Mouse (Mus musculus) CH12.LX (cell line): Measurements from ENCODE around the gene Znhit1. TPM values are rescaled to one million over a fixed set of nuclear protein-coding genes. Genes with fewer than 3 reads are reported as not detected.
A peak's percentile ranks its signal among the peaks of the same experiment; 100 is the strongest.

ENCODE experiments used
- DNase-seq: peaks from one replicate; pipeline ENCODE4 v3.0.0-alpha.2; 2013; ENCODE audit errors: extremely low read depth
- H3K27ac ChIP-seq: 2 replicates; pipeline ENCODE4 v1.5.1; 2012; ENCODE audit warnings: low read depth, mild to moderate bottlenecking, control low read depth, moderate library complexity; ENCODE audit not compliant: insufficient read depth
- H3K27me3 ChIP-seq: replicated peaks from 2 replicates; pipeline ENCODE3; 2012; ENCODE audit warnings: inconsistent platforms
- H3K36me3 ChIP-seq, 2 experiments: replicated peaks in 1 of 2; 2 replicates each; pipeline versions ENCODE3 to v1.6.1; 2012; ENCODE audit warnings: inconsistent platforms in 1 of 2, low read length in 1 of 2, mild to moderate bottlenecking in 1 of 2, mixed read lengths in 1 of 2, moderate library complexity in 1 of 2; ENCODE audit not compliant: control insufficient read depth in 1 of 2, insufficient read depth in 1 of 2
- H3K4me1 ChIP-seq, 2 experiments: 2 replicates each; pipeline ENCODE4 v1.6.1; 2012; ENCODE audit warnings: inconsistent platforms in 1 of 2, moderate library complexity in 1 of 2; ENCODE audit not compliant: insufficient read depth in 2 of 2, control insufficient read depth in 1 of 2
- H3K4me2 ChIP-seq: 2 replicates; pipeline ENCODE4 v1.6.1; 2012; ENCODE audit warnings: low read depth, mild to moderate bottlenecking, control low read depth; ENCODE audit not compliant: poor library complexity, insufficient read depth, severe bottlenecking
- H3K4me3 ChIP-seq, 3 experiments: fragments of 150-350 bp in 1 of 3; sonication (generic) in 1 of 3; replicated peaks in 1 of 3; 2 replicates each; pipeline versions ENCODE3 to v1.5.1; 2011 to 2012; ENCODE audit warnings: low read depth in 2 of 3, low read length in 2 of 3, mild to moderate bottlenecking in 2 of 3, moderate library complexity in 2 of 3, control low read depth in 1 of 3, improper control_type of control experiment in 1 of 3, inconsistent platforms in 1 of 3, mixed read lengths in 1 of 3; ENCODE audit not compliant: poor library complexity in 1 of 3
- H3K79me2 ChIP-seq: replicated peaks from 2 replicates; pipeline ENCODE4 v1.6.1; 2012; ENCODE audit warnings: mild to moderate bottlenecking, moderate library complexity; ENCODE audit not compliant: control insufficient read depth, poor library complexity, insufficient read depth, severe bottlenecking; ENCODE audit errors: extremely low read depth
- H3K9ac ChIP-seq: 2 replicates; pipeline ENCODE4 v1.6.1; 2012; ENCODE audit warnings: low read depth, mild to moderate bottlenecking, control low read depth, moderate library complexity; ENCODE audit not compliant: insufficient read depth
- H3K9me3 ChIP-seq: replicated peaks from 2 replicates; pipeline ENCODE3; 2012; ENCODE audit warnings: low read length, inconsistent platforms, mixed read lengths
- CHD1 ChIP-seq: IDR thresholded peaks from 2 replicates; pipeline ENCODE4 v1.6.1; 2012; ENCODE audit warnings: low read depth, low read length, improper control_type of control experiment, inconsistent platforms
- CTCF ChIP-seq, 2 experiments: IDR thresholded peaks in 1 of 2; conservative IDR thresholded peaks in 1 of 2; 2 replicates each; pipeline ENCODE4 v1.5.1; 2011 to 2012; ENCODE audit warnings: low read depth in 2 of 2, low read length in 2 of 2, improper control_type of control experiment in 1 of 2, inconsistent platforms in 1 of 2, mild to moderate bottlenecking in 1 of 2, moderate library complexity in 1 of 2
- E2F4 ChIP-seq: IDR thresholded peaks from 2 replicates; pipeline ENCODE4 v1.6.1; 2011; ENCODE audit warnings: low read depth, low read length, improper control_type of control experiment; ENCODE audit not compliant: insufficient replicate concordance
- ELF1 ChIP-seq: IDR thresholded peaks from 2 replicates; pipeline ENCODE4 v1.6.1; 2014; ENCODE audit warnings: low read depth, mild to moderate bottlenecking, inconsistent platforms, low read length, improper control_type of control experiment
- ETS1 ChIP-seq: conservative IDR thresholded peaks from 2 replicates; pipeline ENCODE4 v1.6.1; 2012; ENCODE audit warnings: low read depth, mild to moderate bottlenecking, inconsistent platforms, low read length, improper control_type of control experiment, moderate library complexity
- HCFC1 ChIP-seq: IDR thresholded peaks from 2 replicates; pipeline ENCODE4 v1.6.1; 2012; ENCODE audit warnings: low read depth, mild to moderate bottlenecking, inconsistent platforms, low read length, improper control_type of control experiment
- JUND ChIP-seq: conservative IDR thresholded peaks from 2 replicates; pipeline ENCODE4 v1.6.1; 2011; ENCODE audit warnings: low read depth, low read length, improper control_type of control experiment
- MAFK ChIP-seq: IDR thresholded peaks from 2 replicates; pipeline ENCODE4 v1.6.1; 2011; ENCODE audit warnings: low read length, improper control_type of control experiment; ENCODE audit not compliant: insufficient replicate concordance
- MAX ChIP-seq: IDR thresholded peaks from 2 replicates; pipeline ENCODE4 v1.6.1; 2011; ENCODE audit warnings: low read length, improper control_type of control experiment
- MEF2A ChIP-seq: IDR thresholded peaks from 2 replicates; pipeline ENCODE4 v1.6.1; 2014; ENCODE audit warnings: low read depth, mild to moderate bottlenecking, inconsistent platforms, low read length, improper control_type of control experiment, borderline replicate concordance
- MXI1 ChIP-seq: IDR thresholded peaks from 2 replicates; pipeline ENCODE4 v1.6.1; 2011; ENCODE audit warnings: mild to moderate bottlenecking, low read depth, low read length, improper control_type of control experiment
- NELFE ChIP-seq: IDR thresholded peaks from 2 replicates; pipeline ENCODE4 v1.6.1; 2011; ENCODE audit warnings: low read depth, low read length, improper control_type of control experiment
- NRF1 ChIP-seq: IDR thresholded peaks from 2 replicates; pipeline ENCODE4 v1.6.1; 2014; ENCODE audit warnings: low read depth, mild to moderate bottlenecking, inconsistent platforms, low read length, improper control_type of control experiment, moderate library complexity
- PAX5 ChIP-seq: IDR thresholded peaks from 2 replicates; pipeline ENCODE4 v1.6.1; 2012; ENCODE audit warnings: low read length, inconsistent platforms, mixed read lengths
- POLR2A ChIP-seq: IDR thresholded peaks from 2 replicates; pipeline ENCODE4 v1.6.1; 2011; ENCODE audit warnings: low read depth, mild to moderate bottlenecking, improper control_type of control experiment, low read length
- RCOR1 ChIP-seq: conservative IDR thresholded peaks from 2 replicates; pipeline ENCODE4 v1.6.1; 2012; ENCODE audit warnings: low read depth, mild to moderate bottlenecking, inconsistent platforms, low read length, improper control_type of control experiment
- SIN3A ChIP-seq: IDR thresholded peaks from 2 replicates; pipeline ENCODE4 v1.6.1; 2012; ENCODE audit warnings: low read length, improper control_type of control experiment, inconsistent platforms
- SMC3 ChIP-seq: IDR thresholded peaks from 2 replicates; pipeline ENCODE4 v1.6.1; 2011; ENCODE audit warnings: low read depth, low read length, improper control_type of control experiment
- TBP ChIP-seq: conservative IDR thresholded peaks from 2 replicates; pipeline ENCODE4 v1.6.1; 2011; ENCODE audit warnings: low read depth, low read length, improper control_type of control experiment
- TCF12 ChIP-seq: IDR thresholded peaks from 2 replicates; pipeline ENCODE4 v1.6.1; 2014; ENCODE audit warnings: low read depth, mild to moderate bottlenecking, inconsistent platforms, low read length, improper control_type of control experiment
- USF1 ChIP-seq: IDR thresholded peaks from 2 replicates; pipeline ENCODE4 v1.6.1; 2014; ENCODE audit warnings: low read depth, mild to moderate bottlenecking, inconsistent platforms, low read length, improper control_type of control experiment
- ZC3H11A ChIP-seq: IDR thresholded peaks from 2 replicates; pipeline ENCODE4 v1.6.1; 2012; ENCODE audit warnings: low read depth, mild to moderate bottlenecking, inconsistent platforms, low read length, improper control_type of control experiment
- ZKSCAN1 ChIP-seq: IDR thresholded peaks from 2 replicates; pipeline ENCODE4 v1.6.1; 2012; ENCODE audit warnings: low read depth, inconsistent platforms, low read length, improper control_type of control experiment, borderline replicate concordance
- ZMIZ1 ChIP-seq: IDR thresholded peaks from 2 replicates; pipeline ENCODE4 v1.6.1; 2012; ENCODE audit warnings: low read depth, mild to moderate bottlenecking, inconsistent platforms, low read length, improper control_type of control experiment
- ZNF384 ChIP-seq: IDR thresholded peaks from 2 replicates; pipeline ENCODE4 v1.6.1; 2012; ENCODE audit warnings: low read depth, low read length, improper control_type of control experiment, inconsistent platforms
- dilution Hi-C: fragments of 300-500 bp; cut with MboI; formaldehyde crosslinking; loops from 2 replicates; pipeline ENCODE4 v1.14.3; 2020; ENCODE audit warnings: low sequenced_read_pairs; ENCODE audit not compliant: extremely low pct_unique_long_range_greater_than_20kb, extremely low pct_ligation_motif_present
- in situ Hi-C: fragments of 300-500 bp; cut with MboI; formaldehyde crosslinking; loops from 3 replicates; pipeline ENCODE4 v1.14.3; 2019; ENCODE audit warnings: low sequenced_read_pairs, low pct_ligation_motif_present, low pct_unique_long_range_greater_than_20kb, mixed read lengths
- polyA plus RNA-seq: library from polyadenylated mRNA; unstranded; fragments of >175 nt; gene quantifications from 2 replicates; pipeline ENCODE4 v1.2.1, GENCODE M21; 2012; ENCODE audit warnings: low read depth; ENCODE audit not compliant: insufficient read length
- total RNA-seq, 2 experiments: library from RNA; depleted of rRNA; stranded (reverse); fragments of 300-350 nt in 1 of 2; fragments of >200 nt in 1 of 2; gene quantifications; 2 replicates each; pipeline ENCODE4 v1.2.3; 2012 to 2014

Znhit1 gene
- total and polyA plus RNA-seq, 3 experiments = 39.6 to 99.2 (median 60.1) TPM

GRCm38 (mm10) chr5:136953440-136953951, 34.3 kb downstream of the Znhit1 start:
- no peaks in the 10 kb centered on the region for H3K79me2 ChIP-seq
- TF ChIP-seq USF1 = no peak
- peak; percentile 81 for TF ChIP-seq ZNF384
- DNase-seq = no peak
- dilution Hi-C loops = no loop called here
- H3K36me3 ChIP-seq = peaks cover 0 to 7% of the 10 kb centered on the region in 2 experiments
- no peaks in the 10 kb centered on the region for H3K9me3 ChIP-seq
- in situ Hi-C loops = no loop called here
- H3K9ac ChIP-seq = peak overlapping the region; percentile 52
- H3K27ac ChIP-seq = no peak overlapping the region
- peaks cover 6 to 27% of the 10 kb centered on the region in 2 experiments for H3K4me1 ChIP-seq
- peak overlapping the region; percentile 58 to 71 (median 70) for H3K4me3 ChIP-seq
- H3K27me3 ChIP-seq = no peaks in the 10 kb centered on the region
- H3K4me2 ChIP-seq = peak overlapping the region; percentile 92

- dilution Hi-C loops = no loop called here
- Histone ChIP-seq H3K27ac (no peak within 1 kb of the TSS), H3K4me2 (peak within 1 kb of the TSS; percentile 92), H3K36me3 (peaks cover 0 to 7% of the 10 kb centered on the region in 2 experiments), H3K79me2 (no peaks in the 10 kb centered on the region), H3K27me3 (no peaks in the 10 kb centered on the region), H3K4me1 (peaks cover 4 to 25% of the 10 kb centered on the region in 2 experiments; a peak in 3 of 4 replicates), H3K9ac (peak within 1 kb of the TSS; percentile 52), H3K4me3 (peak within 1 kb of the TSS; percentile 58 to 71 (median 70)), H3K9me3 (no peaks in the 10 kb centered on the region)
- peak; percentile 77 for TF ChIP-seq SIN3A
- TF ChIP-seq POLR2A = peak; percentile 47; the same call in 1 of the 2 replicates
- peak; percentile 74 for TF ChIP-seq HCFC1
- TF ChIP-seq RCOR1 = no peak
- no peak for TF ChIP-seq ZMIZ1
- TF ChIP-seq TCF12 = 0 out of 2 replicates have a peak, but pooled peaks have one; percentile 48
- TF ChIP-seq TBP = 0 out of 2 replicates have a peak, but pooled peaks have one; percentile 36
- TF ChIP-seq ZKSCAN1 = no peak
- TF ChIP-seq ELF1 = peak; percentile 87
- peak; percentile 53; the same call in 1 of the 2 replicates for TF ChIP-seq MXI1
- peak; percentile 90 for TF ChIP-seq NRF1
- in situ Hi-C loops = no loop called here
- DNase-seq = peak; percentile 92
Observed at GRCm38 (mm10) chr5:136953015-136953414, 34.8 kb downstream of the Znhit1 start, which contains the start of gene Fis1. Fis1 (plus strand) TSS chr5:136953275.

GRCm38 (mm10) chr5:136952153-136952552, 35.7 kb downstream of the Znhit1 start:
- DNase-seq = no peak
- dilution Hi-C loops = no loop called here
- Histone ChIP-seq H3K27me3 (no peaks in the 10 kb centered on the region), H3K27ac (no peak overlapping the region), H3K4me3 (no peak overlapping the region), H3K4me2 (peak overlapping the region; percentile 73; the same call in 1 of the 2 replicates), H3K36me3 (peaks cover 0 to 7% of the 10 kb centered on the region in 2 experiments), H3K79me2 (no peaks in the 10 kb centered on the region), H3K4me1 (peaks cover 4 to 25% of the 10 kb centered on the region in 2 experiments; a peak in 3 of 4 replicates), H3K9me3 (no peaks in the 10 kb centered on the region), H3K9ac (no peak overlapping the region; the same call in 1 of the 2 replicates)
- no peak for TF ChIP-seq PAX5
- no peak for TF ChIP-seq CHD1
- no peak for TF ChIP-seq TBP
- TF ChIP-seq CTCF (conservative IDR thresholded peaks at IDR 0.05 in 1 of 2, IDR thresholded peaks at IDR 0.05 in 1 of 2; ENCODE audit: low read depth in 2 of 2, low read length in 2 of 2) = no peak
- TF ChIP-seq MEF2A = no peak
- no peak for TF ChIP-seq NELFE
- TF ChIP-seq JUND = no peak
- TF ChIP-seq ZMIZ1 = no peak
- TF ChIP-seq HCFC1 = no peak
- TF ChIP-seq MAX = no peak
- TF ChIP-seq MAFK = no peak
- no peak for TF ChIP-seq MXI1
- TF ChIP-seq SMC3 = no peak
- no peak for TF ChIP-seq ELF1
- no peak for TF ChIP-seq POLR2A
- TF ChIP-seq E2F4 = no peak
- no peak for TF ChIP-seq ZC3H11A
- TF ChIP-seq RCOR1 = no peak
- TF ChIP-seq ETS1 = no peak
- in situ Hi-C loops = no loop called here
